Mouse (Mus musculus): Measurements from ENCODE around the gene A4gnt. TPM values are rescaled to one million over a fixed set of nuclear protein-coding genes. Genes with fewer than 3 reads are reported as not detected.
A peak's percentile ranks its signal among the peaks of the same experiment; 100 is the strongest.

The A4gnt gene
- polyA plus RNA-seq, 1 experiment from 2014 or later, result 0.51 TPM

- 93% methylated on average over 13 of the region's 13 CpGs for WGBS
- peaks cover 87% of the 10 kb centered on the region for H3K36me3 ChIP-seq
Observed at GRCm38 (mm10) chr9:99637736-99638135, 25.4 kb downstream of the A4gnt start.

GRCm38 (mm10) chr9:99639957-99640356, 27.7 kb downstream of the A4gnt start:
- WGBS, result 86% methylated on average over 5 of the region's 5 CpGs
- Histone ChIP-seq H3K9ac (no peak overlapping the region), H3K4me1 (no peaks in the 10 kb centered on the region), H3K27me3 (no peaks in the 10 kb centered on the region), H3K4me2 (no peak overlapping the region), H3K4me3 (replicated peaks) (no peak overlapping the region), H3K27ac (no peak overlapping the region), H3K36me3 (peaks cover 85% of the 10 kb centered on the region), H3K9me3 (replicated peaks) (no peaks in the 10 kb centered on the region)
- ATAC-seq (replicated peaks; ENCODE audit: low FRiP score), result no peak

More at GRCm38 (mm10) chr9:99637736-99638135, 25.4 kb downstream of the A4gnt start:
- Histone ChIP-seq H3K9me3 (replicated peaks) (no peaks in the 10 kb centered on the region), H3K4me2 (no peak overlapping the region), H3K9ac (no peak overlapping the region), H3K4me3 (replicated peaks) (no peak overlapping the region), H3K4me1 (no peaks in the 10 kb centered on the region), H3K27me3 (no peaks in the 10 kb centered on the region), H3K27ac (no peak overlapping the region)
- ATAC-seq (replicated peaks; ENCODE audit: low FRiP score), result no peak

- H3K9me3 ChIP-seq (replicated peaks), result no peaks in the 10 kb centered on the region
- no peak for ATAC-seq (replicated peaks; ENCODE audit: low FRiP score)
- H3K36me3 ChIP-seq, result peaks cover 85% of the 10 kb centered on the region
- no peak overlapping the region for H3K4me2 ChIP-seq
- H3K27me3 ChIP-seq, result no peaks in the 10 kb centered on the region
- no peaks in the 10 kb centered on the region for H3K4me1 ChIP-seq
- WGBS, result 86% methylated on average over 6 of the region's 6 CpGs
- no peak overlapping the region for H3K27ac ChIP-seq
- H3K9ac ChIP-seq, result no peak overlapping the region
- H3K4me3 ChIP-seq (replicated peaks), result no peak overlapping the region
Observed at GRCm38 (mm10) chr9:99645416-99645815, 33.1 kb downstream of the A4gnt start.

GRCm38 (mm10) chr9:99646102-99646501, 33.8 kb downstream of the A4gnt start:
- 89% methylated on average over 6 of the region's 6 CpGs for WGBS
- Histone ChIP-seq H3K27ac (no peak overlapping the region), H3K4me2 (no peak overlapping the region), H3K9me3 (replicated peaks) (no peaks in the 10 kb centered on the region), H3K27me3 (no peaks in the 10 kb centered on the region), H3K9ac (no peak overlapping the region), H3K4me1 (no peaks in the 10 kb centered on the region), H3K36me3 (peaks cover 89% of the 10 kb centered on the region), H3K4me3 (replicated peaks) (no peak overlapping the region)
- no peak for ATAC-seq (replicated peaks; ENCODE audit: low FRiP score)

- Histone ChIP-seq H3K36me3 (peaks cover 73% of the 10 kb centered on the region), H3K4me2 (no peak overlapping the region), H3K4me3 (replicated peaks) (no peak overlapping the region), H3K4me1 (peaks cover 5% of the 10 kb centered on the region; the same call in 1 of the 2 replicates), H3K9me3 (replicated peaks) (no peaks in the 10 kb centered on the region), H3K27ac (no peak overlapping the region), H3K27me3 (no peaks in the 10 kb centered on the region), H3K9ac (no peak overlapping the region)
- WGBS, result 78% methylated on average over 10 of the region's 10 CpGs
- no peak for ATAC-seq (replicated peaks; ENCODE audit: low FRiP score)
Observed at GRCm38 (mm10) chr9:99660756-99661155, 48.5 kb downstream of the A4gnt start.

DNA sequence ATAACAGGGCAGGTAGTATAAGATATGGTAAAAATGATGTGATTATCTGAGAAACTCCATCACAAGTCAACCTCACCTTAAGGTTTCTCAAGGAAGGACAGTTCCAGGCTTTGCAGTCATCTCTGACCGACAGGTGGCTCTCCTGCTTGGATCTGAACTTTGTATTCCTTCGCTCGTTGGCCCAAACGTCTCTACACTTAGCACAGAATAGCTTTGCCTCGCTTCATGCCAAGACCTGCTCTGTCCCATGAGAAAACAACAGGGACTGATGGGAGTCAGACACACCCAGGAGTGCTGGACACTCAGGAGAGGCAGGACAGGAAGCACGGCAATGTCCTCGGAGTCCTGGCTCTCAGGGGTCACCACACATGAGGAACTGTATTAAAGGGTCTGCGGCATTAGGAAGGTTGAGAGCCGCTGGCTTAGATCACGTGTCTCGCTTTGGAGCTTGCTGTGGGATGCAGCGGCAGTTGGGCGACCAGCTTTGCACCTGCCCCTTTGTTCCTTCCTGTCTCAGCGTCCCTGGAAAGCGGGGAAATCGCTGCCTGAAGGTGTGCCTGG, 49.4 kb downstream of the A4gnt start:
- Histone ChIP-seq H3K4me2 (no peak overlapping the region), H3K36me3 (peaks cover 73% of the 10 kb centered on the region), H3K9ac (no peak overlapping the region), H3K9me3 (replicated peaks) (no peaks in the 10 kb centered on the region), H3K27me3 (no peaks in the 10 kb centered on the region), H3K27ac (0 out of 2 replicates have a peak overlapping the region, but pooled peaks have one; percentile 23), H3K4me1 (peaks cover 5% of the 10 kb centered on the region; the same call in 1 of the 2 replicates), H3K4me3 (replicated peaks) (no peak overlapping the region)
- 57% methylated on average over 16 of the region's 16 CpGs for WGBS
- ATAC-seq (replicated peaks; ENCODE audit: low FRiP score), result peak; percentile 54

GRCm38 (mm10) chr9:99662406-99662805, 50.1 kb downstream of the A4gnt start:
- peaks cover 5% of the 10 kb centered on the region; the same call in 1 of the 2 replicates for H3K4me1 ChIP-seq
- no peaks in the 10 kb centered on the region for H3K27me3 ChIP-seq
- ATAC-seq (replicated peaks; ENCODE audit: low FRiP score), result no peak
- H3K9ac ChIP-seq, result no peak overlapping the region
- no peak overlapping the region for H3K27ac ChIP-seq
- no peak overlapping the region for H3K4me3 ChIP-seq (replicated peaks)
- H3K9me3 ChIP-seq (replicated peaks), result no peaks in the 10 kb centered on the region
- 28% methylated on average over 7 of the region's 7 CpGs for WGBS
- H3K4me2 ChIP-seq, result no peak overlapping the region
- peaks cover 73% of the 10 kb centered on the region for H3K36me3 ChIP-seq

DNA sequence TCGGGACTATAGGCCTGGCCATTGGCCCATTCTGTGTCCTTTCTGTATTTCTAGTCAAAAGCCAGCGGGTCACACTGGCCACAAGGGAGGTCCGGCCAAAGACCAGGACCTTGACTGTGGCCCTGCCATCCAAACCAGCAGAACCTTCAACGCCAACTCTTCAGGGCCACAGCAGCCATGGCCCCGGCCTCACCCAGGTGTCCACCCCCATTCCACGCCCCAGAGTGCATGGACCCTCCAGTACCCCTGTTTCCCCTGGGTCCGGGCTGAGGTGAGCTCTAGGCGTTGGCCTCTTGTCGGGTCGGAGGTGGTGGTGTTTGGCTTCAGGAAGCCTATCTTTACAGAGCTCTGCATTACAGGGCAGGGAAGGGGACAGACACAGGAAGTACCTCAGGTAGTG, 50.6 kb downstream of the A4gnt start:
- Histone ChIP-seq H3K4me1 (peaks cover 5% of the 10 kb centered on the region; the same call in 1 of the 2 replicates), H3K27me3 (no peaks in the 10 kb centered on the region), H3K4me3 (replicated peaks) (no peak overlapping the region), H3K36me3 (peaks cover 73% of the 10 kb centered on the region), H3K9me3 (replicated peaks) (no peaks in the 10 kb centered on the region), H3K4me2 (no peak overlapping the region), H3K27ac (no peak overlapping the region), H3K9ac (no peak overlapping the region)
- 94% methylated on average over 10 of the region's 10 CpGs for WGBS
- ATAC-seq (replicated peaks; ENCODE audit: low FRiP score), result no peak

DNA sequence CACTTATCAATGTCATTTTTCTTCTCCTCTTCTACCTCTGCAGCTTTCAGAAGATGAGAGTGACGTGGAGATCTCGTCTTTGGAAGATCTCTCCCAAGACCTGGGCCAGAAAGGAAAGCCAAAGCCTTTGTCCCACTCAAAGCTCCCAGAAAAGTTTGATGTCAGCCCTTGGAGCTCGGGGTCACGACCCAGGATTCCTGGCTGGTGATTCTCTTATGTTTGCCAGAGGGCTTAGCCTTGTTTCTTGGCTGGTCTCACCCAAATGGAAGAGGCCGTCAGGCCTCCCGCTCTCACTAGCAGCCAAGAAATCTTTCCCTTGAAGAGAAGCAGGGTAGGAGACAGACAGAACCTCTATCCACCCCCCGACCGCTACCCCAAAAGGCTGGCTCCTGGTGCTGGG, 55.3 kb downstream of the A4gnt start:
- 92% methylated on average over 8 of the region's 8 CpGs for WGBS
- H3K27me3 ChIP-seq, result no peaks in the 10 kb centered on the region
- H3K4me1 ChIP-seq, result no peaks in the 10 kb centered on the region
- H3K4me2 ChIP-seq, result no peak overlapping the region
- no peak overlapping the region for H3K9ac ChIP-seq
- H3K36me3 ChIP-seq, result peaks cover 77% of the 10 kb centered on the region
- no peak overlapping the region for H3K4me3 ChIP-seq (replicated peaks)
- no peak for ATAC-seq (replicated peaks; ENCODE audit: low FRiP score)
- H3K27ac ChIP-seq, result no peak overlapping the region
- no peaks in the 10 kb centered on the region for H3K9me3 ChIP-seq (replicated peaks)

DNA sequence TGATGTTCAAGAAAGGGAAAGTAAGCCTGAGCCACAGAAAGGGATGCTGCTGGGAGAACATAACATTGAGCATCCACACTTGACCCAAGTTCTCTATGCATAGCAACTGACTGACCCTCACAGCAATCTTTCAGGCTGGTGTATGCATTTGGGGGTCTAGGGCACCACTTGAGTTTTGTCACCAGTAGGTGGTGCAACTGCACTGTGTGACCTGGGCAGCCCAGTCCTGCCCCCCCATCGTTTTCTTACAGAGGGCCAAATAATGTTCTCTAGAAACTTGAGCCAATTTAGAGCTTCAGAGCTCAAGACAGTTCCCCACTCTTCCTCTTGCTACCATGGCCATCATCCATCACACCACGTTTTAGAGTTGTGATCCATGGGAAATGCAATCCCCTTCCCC, 59.3 kb downstream of the A4gnt start:
- WGBS, result 37% methylated on average over 2 of the region's 2 CpGs
- Histone ChIP-seq H3K27ac (no peak overlapping the region), H3K4me3 (replicated peaks) (no peak overlapping the region), H3K9me3 (replicated peaks) (no peaks in the 10 kb centered on the region), H3K9ac (no peak overlapping the region), H3K27me3 (no peaks in the 10 kb centered on the region), H3K4me1 (no peaks in the 10 kb centered on the region), H3K36me3 (peaks cover 42% of the 10 kb centered on the region), H3K4me2 (no peak overlapping the region)
- ATAC-seq (replicated peaks; ENCODE audit: low FRiP score), result no peak

Other genes with a start within 250 kb of the A4gnt start
- 10.6 and 11.4 TPM in 2 replicates for gene Mras, start 175.1 kb upstream of the A4gnt start, polyA plus RNA-seq (2015; fragmentation: Nextera tagmentation; extraction: Ambion mirVana)
- gene Nme9, start 161.0 kb upstream of the A4gnt start, polyA plus RNA-seq (2015; fragmentation: Nextera tagmentation; extraction: Ambion mirVana), result 0.30 TPM in 1 of 2 replicates, not detected in the other
- 23.1 and 23.9 TPM in 2 replicates for gene Armc8, start 43.6 kb upstream of the A4gnt start, polyA plus RNA-seq (2015; fragmentation: Nextera tagmentation; extraction: Ambion mirVana)
- 29.0 and 31.6 TPM in 2 replicates for gene Dbr1, start 36.7 kb upstream of the A4gnt start, polyA plus RNA-seq (2015; fragmentation: Nextera tagmentation; extraction: Ambion mirVana)
- gene Dzip1l, start 17.0 kb downstream of the A4gnt start, polyA plus RNA-seq (2015; fragmentation: Nextera tagmentation; extraction: Ambion mirVana), result 19.7 and 26.7 TPM in 2 replicates
- not detected in 2 replicates for gene Cldn18, start 104.8 kb downstream of the A4gnt start, polyA plus RNA-seq (2015; fragmentation: Nextera tagmentation; extraction: Ambion mirVana)

Measured in kidney, embryonic 15.5 days (tissue).